Mouse (Mus musculus): ENCODE results near the gene Krt12.

The Krt12 gene

DNA sequence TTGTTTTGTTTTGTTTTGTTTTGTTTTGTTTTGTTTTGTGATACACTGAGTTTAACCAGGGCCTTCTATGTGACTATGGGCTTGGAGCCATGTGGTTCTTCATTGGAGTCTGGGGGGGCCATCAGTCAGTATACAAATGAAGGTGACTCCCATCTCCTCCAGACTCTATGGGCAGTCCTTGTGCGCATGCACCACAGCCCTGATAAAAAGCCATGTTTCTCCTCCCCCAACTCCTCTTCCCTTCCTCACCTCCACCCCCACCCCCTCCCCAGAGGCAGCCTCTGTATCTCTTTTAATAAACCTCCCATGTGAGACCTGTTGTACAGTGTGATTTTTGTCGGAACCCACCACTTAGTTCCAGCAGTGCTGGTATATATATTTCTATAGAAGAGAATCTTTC is 25.4 kb downstream of the Krt12 start:
- no peak for DNase-seq

DNA sequence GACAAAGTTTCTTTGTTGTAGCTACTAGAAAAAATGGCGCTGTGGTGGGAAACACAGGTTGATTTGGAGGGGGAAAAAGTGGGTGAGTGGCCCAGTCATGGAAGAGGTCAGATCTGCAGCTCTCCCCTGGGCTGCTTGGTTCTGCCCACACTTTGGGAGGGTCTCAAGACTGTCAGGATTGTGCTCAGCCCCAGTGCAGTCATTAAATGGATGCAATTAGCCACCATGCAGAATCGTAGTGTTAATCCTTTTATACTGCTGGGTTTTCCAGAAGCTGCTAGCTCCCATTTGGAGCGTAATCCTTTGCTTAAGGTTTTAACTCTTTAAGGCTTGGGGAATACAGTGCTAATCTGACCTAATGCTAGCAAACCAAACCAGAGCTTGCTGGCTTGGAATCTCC is 26.0 kb downstream of the Krt12 start:
- no peak for DNase-seq

DNA sequence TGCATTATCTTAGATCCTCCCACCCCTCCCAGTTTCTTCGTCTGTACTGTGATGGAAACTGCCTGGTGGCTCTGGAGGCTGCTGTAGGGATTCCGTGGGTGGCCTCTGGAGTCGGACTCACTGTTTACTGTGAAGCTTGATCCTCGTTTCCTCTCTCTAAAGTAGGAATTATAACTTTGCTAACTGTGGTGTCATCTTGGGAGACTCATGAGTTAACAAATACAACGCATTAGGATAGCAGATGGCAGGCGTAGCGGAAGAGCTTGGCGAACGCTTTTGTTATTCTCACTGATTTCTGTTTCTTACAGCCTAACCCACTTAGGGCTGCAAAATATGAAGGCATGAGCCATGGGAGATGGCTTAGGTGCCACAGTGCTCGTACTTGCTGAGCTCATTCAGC is 29.6 kb downstream of the Krt12 start:
- no peak for DNase-seq

DNA sequence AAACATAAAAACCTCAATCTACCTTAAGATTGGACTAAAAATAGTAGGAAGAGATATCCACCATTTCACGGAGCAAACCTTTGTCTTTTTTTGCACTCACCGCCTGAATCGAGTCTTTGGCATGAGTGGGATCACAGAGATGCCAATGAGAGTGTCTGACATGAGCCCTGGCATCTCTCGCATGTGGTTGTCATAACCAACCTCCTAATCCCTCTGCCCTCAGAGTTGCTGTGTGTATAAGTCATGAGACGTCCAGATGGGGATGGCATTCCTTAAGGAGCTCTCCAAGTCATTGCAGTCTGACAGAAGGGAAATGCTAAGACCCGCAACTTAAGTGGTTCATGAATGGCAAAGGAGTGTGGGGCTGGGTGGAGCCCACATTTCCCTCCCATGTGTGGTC is 30.7 kb downstream of the Krt12 start:
- DNase-seq, result no peak

DNA sequence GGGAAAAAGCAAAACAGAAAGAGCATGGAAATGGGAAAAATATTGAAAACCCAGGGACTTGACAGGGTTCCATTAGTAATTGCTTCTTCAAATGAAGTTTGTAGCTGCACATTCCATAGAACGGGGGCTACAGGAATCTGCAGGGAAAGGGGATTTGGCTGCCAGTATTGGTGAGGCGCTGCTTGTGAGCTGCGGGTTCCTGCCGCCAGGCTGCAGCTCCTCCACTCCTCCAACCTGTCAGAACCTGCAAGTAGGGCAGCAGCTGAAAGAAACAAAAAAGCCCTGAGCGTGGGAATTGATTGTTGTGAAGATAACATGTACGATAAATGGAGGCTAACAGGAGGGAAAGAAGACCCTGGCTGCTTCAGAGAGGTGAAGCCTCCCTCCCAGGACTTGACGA is 31.2 kb downstream of the Krt12 start:
- no peak for DNase-seq

DNA sequence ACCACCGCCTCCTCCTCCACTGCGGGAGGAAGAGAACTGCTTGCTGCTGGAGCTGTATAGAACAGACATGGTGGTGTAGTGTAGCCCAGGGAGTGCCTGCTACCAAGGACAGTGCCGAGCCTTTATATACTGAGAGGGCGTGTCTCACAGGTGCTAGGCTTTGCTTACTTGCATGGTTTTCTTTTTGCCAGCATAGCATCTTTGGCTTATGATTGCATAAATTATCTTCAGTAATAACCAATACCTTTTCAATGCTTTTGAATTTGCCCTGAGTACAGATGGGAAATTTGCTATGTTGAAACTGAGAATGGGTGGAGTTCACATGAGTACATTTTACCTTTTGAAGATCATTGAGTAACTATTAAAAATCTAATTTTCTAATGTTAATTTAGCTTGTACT is 32.8 kb downstream of the Krt12 start, which contains the start of gene Krt10:
Krt10 (minus strand) TSS at position 101 of the 400 bp plus-strand sequence.
- DNase-seq, result no peak

DNA sequence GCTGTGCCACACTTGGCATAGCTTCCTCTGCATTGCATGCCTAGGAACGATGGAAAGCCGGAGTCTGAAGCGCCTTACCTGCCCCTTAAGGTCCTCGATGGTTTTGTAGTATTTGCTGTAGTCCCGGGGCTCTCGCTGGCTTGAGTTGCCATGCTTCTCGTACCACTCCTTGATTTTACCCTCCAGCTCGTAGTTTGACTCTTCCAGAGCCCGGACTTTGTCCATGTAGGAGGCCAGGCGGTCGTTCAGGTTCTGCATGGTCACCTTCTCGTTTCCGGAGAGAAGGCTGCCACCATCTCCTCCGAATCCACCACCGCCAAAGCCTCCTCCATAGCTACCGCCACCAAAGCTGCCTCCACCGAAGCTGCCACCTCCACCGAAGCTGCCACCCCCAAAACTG is 33.4 kb downstream of the Krt12 start:
- no peak for DNase-seq

DNA sequence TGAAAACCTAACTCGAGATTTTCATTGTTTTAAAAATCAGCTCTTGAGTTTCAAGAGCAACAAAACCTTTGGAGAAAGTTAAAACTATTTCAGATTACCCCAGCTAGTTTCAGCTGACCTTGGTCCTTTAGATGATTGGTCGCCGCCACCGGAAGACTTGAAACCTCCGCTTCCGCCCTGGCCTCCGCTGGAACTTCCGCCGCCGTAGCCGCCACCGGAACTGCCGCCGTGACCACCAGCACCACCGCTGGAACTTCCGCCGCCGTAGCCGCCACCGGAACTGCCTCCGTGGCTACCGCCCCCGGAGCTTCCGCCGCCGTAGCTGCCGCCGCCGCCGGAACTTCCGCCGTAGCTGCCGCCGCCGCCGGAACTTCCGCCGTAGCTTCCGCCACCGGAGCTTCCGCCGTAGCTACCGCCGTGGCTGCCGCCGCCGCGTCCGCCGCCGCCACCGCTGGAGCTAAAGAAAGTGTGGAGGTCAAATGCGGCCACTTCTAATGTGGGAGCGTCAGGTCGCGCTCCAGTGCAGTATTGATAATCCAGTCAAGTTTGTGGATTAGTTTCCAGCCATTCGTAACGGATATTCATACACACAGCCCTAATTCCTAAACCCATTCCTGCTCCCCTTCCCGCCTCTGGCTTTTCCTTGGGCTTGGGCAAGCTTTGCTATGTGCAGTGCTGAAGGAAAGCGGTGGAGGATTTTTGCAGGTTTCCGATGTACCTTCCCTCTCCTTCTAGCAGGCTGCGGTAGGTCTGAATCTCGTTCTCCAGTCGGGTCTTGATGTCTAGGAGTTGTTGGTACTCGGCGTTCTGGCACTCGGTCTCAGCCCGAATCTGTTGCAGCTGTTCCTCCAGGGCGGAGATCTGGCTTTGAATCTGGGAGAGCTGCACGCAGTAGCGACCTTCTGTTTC is 36.0 kb downstream of the Krt12 start:
- peak; percentile 89 for DNase-seq

DNA sequence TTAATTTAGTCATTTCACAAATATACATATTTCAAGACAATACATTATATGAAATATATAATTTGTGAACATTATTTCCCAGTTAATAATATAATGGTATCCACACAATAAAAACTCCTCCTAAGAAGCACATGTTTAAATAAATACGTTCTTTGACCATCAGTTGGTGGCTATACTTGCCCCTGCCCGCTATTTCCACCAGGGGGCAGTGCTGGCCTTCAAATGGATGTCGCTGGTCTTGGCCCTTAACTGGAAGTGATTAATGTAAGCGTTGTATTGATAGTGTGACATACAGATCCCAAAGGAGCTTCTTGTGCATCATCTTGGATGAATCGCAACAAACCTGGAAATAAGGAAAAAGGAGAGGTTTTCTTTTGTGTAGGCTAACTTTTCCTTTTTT is 42.5 kb downstream of the Krt12 start:
- peak; percentile 63 for DNase-seq

DNA sequence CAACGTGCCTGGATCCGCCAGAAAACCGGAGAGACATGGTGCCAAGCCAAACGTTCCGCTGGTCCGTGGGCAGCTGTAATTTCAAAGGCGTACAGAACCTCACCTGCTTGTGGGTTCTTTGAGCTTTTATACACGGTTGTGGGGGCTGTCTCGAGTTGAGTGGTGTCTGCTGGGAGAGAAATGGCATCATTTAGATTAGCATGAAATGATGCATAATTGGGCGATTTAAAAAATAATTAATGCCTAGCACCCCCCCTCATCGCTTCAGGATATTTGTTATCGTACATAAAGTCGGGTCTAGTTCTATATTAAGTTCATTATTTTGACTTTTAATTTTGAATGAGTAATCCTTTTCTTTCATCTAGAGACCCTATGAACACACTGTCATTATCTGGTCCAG is 47.3 kb downstream of the Krt12 start, which contains the start of gene Krt28:
Krt28 (minus strand) TSS at position 101 of the 400 bp plus-strand sequence.
- DNase-seq, result no peak

DNA sequence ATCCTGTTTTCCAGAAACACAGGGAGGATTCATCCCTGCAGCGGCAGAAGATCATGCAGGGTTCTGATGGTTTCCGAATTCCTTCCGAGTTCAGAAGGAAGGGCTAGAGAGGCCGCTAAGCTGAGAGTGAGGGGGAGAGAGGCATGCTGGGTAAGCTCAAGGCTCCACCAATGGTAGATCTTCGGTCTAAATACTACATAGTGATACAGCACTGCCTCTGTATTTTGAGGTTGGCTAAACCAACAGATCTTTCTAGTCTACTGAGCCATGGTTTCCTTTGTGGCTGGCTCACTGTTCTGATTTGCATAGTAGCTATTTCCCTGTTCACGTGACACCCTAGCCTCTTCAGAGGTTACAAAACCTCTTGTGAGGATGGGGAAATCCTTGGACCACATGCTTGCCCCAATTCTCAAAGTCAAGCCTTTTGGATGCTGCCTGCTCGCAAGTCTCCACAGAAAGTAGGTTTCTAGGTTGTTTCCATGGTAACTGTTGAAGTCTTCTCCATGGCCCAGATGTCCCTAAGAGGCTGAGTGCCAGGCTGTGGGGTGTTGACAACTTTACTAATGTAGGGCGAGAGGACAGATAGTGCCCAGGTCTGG is 52.1 kb downstream of the Krt12 start:
- DNase-seq, result no peak

DNA sequence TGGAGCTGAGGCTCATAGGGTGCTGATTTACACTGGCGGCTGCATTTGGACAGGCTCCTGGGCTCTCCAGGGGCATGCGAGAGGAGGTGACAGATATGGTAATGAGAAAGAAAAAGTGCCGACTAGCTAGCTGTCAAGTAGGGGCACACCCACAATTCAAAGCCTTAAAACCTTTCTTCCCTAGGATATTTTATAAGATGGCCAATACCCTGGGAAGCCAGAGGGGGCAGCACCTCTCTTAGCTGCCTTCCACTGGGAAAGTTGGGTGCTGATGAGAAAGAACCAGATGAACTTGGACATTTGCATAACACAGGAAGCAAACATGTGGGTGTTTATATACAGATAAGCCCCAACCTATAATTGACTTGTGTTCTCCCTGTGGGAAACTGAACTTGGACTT is 52.8 kb downstream of the Krt12 start:
- DNase-seq, result no peak

DNA sequence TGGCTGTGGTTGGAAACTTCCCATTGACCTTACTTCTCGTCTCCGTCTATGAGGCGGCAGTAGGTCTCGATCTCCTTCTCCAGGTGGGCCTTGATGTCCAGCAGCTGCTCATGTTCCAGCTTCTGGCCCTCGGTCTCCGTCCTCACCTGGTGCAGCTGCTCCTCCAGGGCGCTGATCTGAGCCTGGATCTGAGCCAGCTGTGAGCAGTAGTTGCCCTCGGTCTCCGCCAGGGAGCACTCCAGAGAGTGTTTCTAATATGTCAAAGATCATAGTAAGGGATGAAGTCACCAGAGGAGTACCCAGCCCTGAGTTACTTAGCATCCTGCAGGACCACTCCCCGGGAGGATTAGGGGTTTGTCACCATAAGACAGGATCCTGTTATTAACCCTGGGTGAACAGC is 55.3 kb downstream of the Krt12 start:
- no peak for DNase-seq

All from cerebellum, adult 11 months (tissue).